In genomic region chr15:83689946-83690345, GRCm38 (mm10) we compare ENCODE assay signal across 15 mouse cellular contexts. TPM values are rescaled to one million over a fixed set of nuclear protein-coding genes. Genes with fewer than 3 reads are reported as not detected.
"Had no signal": no experiment of that assay in that cellular context is flagged by ENCODE, and none has a peak within 500 bp of the region (broad histone marks: within the 10 kb centered on the region; RNA-seq: fewer than 3 reads in every experiment).

No protein-coding gene starts in this region.

- H3K4me3 ChIP-seq: limb, embryonic 10.5 days; limb, embryonic 13.5 days; liver, embryonic 13.5 days; megakaryocyte, embryonic 14.5 days; midbrain, embryonic 10.5 days; midbrain, embryonic 13.5 days; myocyte; neural tube, embryonic 13.5 days had no signal

- ATAC-seq: intestine, postnatal 0 days; midbrain, embryonic 13.5 days; midbrain, embryonic 16.5 days had no signal

- H3K36me3 ChIP-seq: limb, embryonic 13.5 days; liver, embryonic 13.5 days; midbrain, embryonic 13.5 days; neural tube, embryonic 13.5 days had no signal

- H3K27me3 ChIP-seq: liver, embryonic 13.5 days; midbrain, embryonic 13.5 days; neural tube, embryonic 13.5 days had no signal

- H3K4me2 ChIP-seq: limb, embryonic 13.5 days; liver, embryonic 13.5 days; midbrain, embryonic 13.5 days; neural tube, embryonic 13.5 days had no signal

- H3K27ac ChIP-seq: kidney, postnatal 0 days; limb, embryonic 10.5 days; limb, embryonic 13.5 days; liver, embryonic 13.5 days; midbrain, embryonic 10.5 days; midbrain, embryonic 13.5 days; neural tube, embryonic 13.5 days had no signal

- DNase-seq: kidney, adult 2 months; kidney, postnatal 4 days; liver; liver, embryonic 13.5 days; thymus, postnatal 25 days had no signal

- H3K9ac ChIP-seq: limb, embryonic 13.5 days; liver, embryonic 13.5 days; midbrain, embryonic 13.5 days; neural tube, embryonic 13.5 days had no signal

- H3K4me1 ChIP-seq: liver, embryonic 13.5 days; megakaryocyte, embryonic 14.5 days; midbrain, embryonic 13.5 days had no signal

- H3K9me3 ChIP-seq: limb, embryonic 10.5 days; limb, embryonic 13.5 days; liver, embryonic 13.5 days; midbrain, embryonic 10.5 days; midbrain, embryonic 13.5 days; neural tube, embryonic 13.5 days had no signal

RNA-seq across cellular contexts. Expression of gene Scube1, which starts 34.9 kb away (rescaled TPM):
- polyA plus RNA-seq: myocyte had no signal
